ENCODE assay signal across 17 mouse cellular contexts in the genomic region with DNA sequence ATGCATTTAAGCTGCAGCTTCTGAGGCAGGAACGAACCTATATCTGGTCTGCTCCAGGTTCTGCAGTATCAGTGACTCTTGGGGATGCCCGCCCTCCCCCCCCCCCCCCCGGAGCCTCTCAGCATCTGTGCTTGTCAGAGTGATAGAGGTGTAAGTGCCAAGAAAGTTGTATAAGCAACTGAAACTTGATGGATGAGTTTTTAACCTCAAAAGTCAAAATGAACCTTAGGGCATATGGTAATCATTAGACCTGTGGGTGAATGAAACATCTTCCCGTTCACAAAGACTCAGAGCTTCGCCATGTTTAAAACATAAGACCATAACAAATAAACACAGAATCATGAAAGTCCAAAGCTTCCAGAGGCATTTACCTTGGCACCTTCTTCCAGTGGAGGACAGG.
"Had no signal": no experiment of that assay in that cellular context is flagged by ENCODE, and none has a peak within 500 bp of the region (broad histone marks: within the 10 kb centered on the region; RNA-seq: fewer than 3 reads in every experiment).

No protein-coding gene starts in this region.

- H3K27me3 ChIP-seq: limb, embryonic 12.5 days; limb, embryonic 15.5 days; lung, embryonic 15.5 days; midbrain, embryonic 13.5 days had no signal

- H3K9me3 ChIP-seq: limb, embryonic 12.5 days; limb, embryonic 15.5 days; lung, embryonic 15.5 days; megakaryocyte, embryonic 14.5 days; midbrain, embryonic 10.5 days; midbrain, embryonic 13.5 days had no signal

- H3K36me3 ChIP-seq: midbrain, embryonic 13.5 days had no signal

- H3K4me1 ChIP-seq: limb, embryonic 12.5 days; limb, embryonic 15.5 days; midbrain, embryonic 13.5 days had no signal

- H3K4me3 ChIP-seq: left cerebral cortex, adult 2 months; limb, embryonic 12.5 days; limb, embryonic 15.5 days; lung, embryonic 15.5 days; megakaryocyte, embryonic 14.5 days; midbrain, embryonic 10.5 days; midbrain, embryonic 13.5 days had no signal

- DNase-seq: kidney, postnatal 14 days; layer of hippocampus, postnatal 36 days; left cerebral cortex, postnatal 4 days; lung, adult 18-20 months; lung, postnatal 10 days; lung, postnatal 36 days; thymus, adult 18-20 months; thymus, postnatal 36 days had no signal

- ATAC-seq: midbrain, embryonic 13.5 days; midbrain, embryonic 16.5 days had no signal

- H3K27ac ChIP-seq: left cerebral cortex, adult 2 months; limb, embryonic 12.5 days; limb, embryonic 15.5 days; liver, embryonic 14.5 days; lung, embryonic 15.5 days; midbrain, embryonic 10.5 days; midbrain, embryonic 13.5 days had no signal
